Mouse (Mus musculus): Measurements from ENCODE around the gene Scaf11. TPM values are rescaled to one million over a fixed set of nuclear protein-coding genes. Genes with fewer than 3 reads are reported as not detected.

Scaf11 gene
- polyA plus RNA-seq, 1 experiment from 2014 or later = 35.6 TPM

GRCm38 (mm10) chr15:96377701-96378100 lies 82.9 kb downstream of the Scaf11 start:
- DNase-seq (no peak), ATAC-seq (no peak)
- no peaks in the 10 kb centered on the region for H3K27me3 ChIP-seq (ENCODE audit: insufficient read depth, low read length)
- H3K27ac ChIP-seq (ENCODE audit: low read depth) = no peak overlapping the region
- H3K9me3 ChIP-seq (ENCODE audit: low read length) = no peaks in the 10 kb centered on the region
- H3K4me1 ChIP-seq (ENCODE audit: insufficient read depth) = no peaks in the 10 kb centered on the region
- no peak for TF ChIP-seq EP300 (IDR thresholded peaks at IDR 0.05; ENCODE audit: low read depth)
- no peak for TF ChIP-seq CTCF (IDR thresholded peaks at IDR 0.05; ENCODE audit: low read depth)
- no peak overlapping the region for H3K9ac ChIP-seq (replicated peaks)
- peaks cover 32% of the 10 kb centered on the region for H3K36me3 ChIP-seq (replicated peaks; ENCODE audit: insufficient read depth, low read length)
- 95% methylated on average over 7 of the region's 7 CpGs for whole genome bisulfite sequencing (ENCODE audit: insufficient replicate concordance)
- no peak overlapping the region for H3K4me2 ChIP-seq (ENCODE audit: low read depth, low read length)
- no peak overlapping the region for H3K4me3 ChIP-seq (ENCODE audit: low read depth, low read length)

GRCm38 (mm10) chr15:96377263-96377662 lies 83.4 kb downstream of the Scaf11 start:
- H3K36me3 ChIP-seq (replicated peaks; ENCODE audit: insufficient read depth, low read length) = peaks cover 32% of the 10 kb centered on the region
- WGBS (ENCODE audit: insufficient replicate concordance) = 75% methylated on average over 5 of the region's 5 CpGs
- H3K4me3 ChIP-seq (ENCODE audit: low read depth, low read length) = no peak overlapping the region
- ATAC-seq = no peak
- TF ChIP-seq EP300 (IDR thresholded peaks at IDR 0.05; ENCODE audit: low read depth) (no peak), CTCF (IDR thresholded peaks at IDR 0.05; ENCODE audit: low read depth) (no peak)
- H3K27me3 ChIP-seq (ENCODE audit: insufficient read depth, low read length) = no peaks in the 10 kb centered on the region
- no peak for DNase-seq
- no peak overlapping the region for H3K9ac ChIP-seq (replicated peaks)
- no peak overlapping the region for H3K4me2 ChIP-seq (ENCODE audit: low read depth, low read length)
- H3K27ac ChIP-seq (ENCODE audit: low read depth) = no peak overlapping the region
- no peaks in the 10 kb centered on the region for H3K4me1 ChIP-seq (ENCODE audit: insufficient read depth)
- H3K9me3 ChIP-seq (ENCODE audit: low read length) = no peaks in the 10 kb centered on the region

- H3K27ac ChIP-seq (ENCODE audit: low read depth) = no peak overlapping the region
- H3K4me3 ChIP-seq (ENCODE audit: low read depth, low read length) = no peak overlapping the region
- H3K4me2 ChIP-seq (ENCODE audit: low read depth, low read length) = no peak overlapping the region
- H3K9me3 ChIP-seq (ENCODE audit: low read length) = no peaks in the 10 kb centered on the region
- no peak for TF ChIP-seq EP300 (IDR thresholded peaks at IDR 0.05; ENCODE audit: low read depth)
- no peak for TF ChIP-seq CTCF (IDR thresholded peaks at IDR 0.05; ENCODE audit: low read depth)
- ATAC-seq = no peak
- H3K27me3 ChIP-seq (ENCODE audit: insufficient read depth, low read length) = no peaks in the 10 kb centered on the region
- no peaks in the 10 kb centered on the region for H3K4me1 ChIP-seq (ENCODE audit: insufficient read depth)
- 82% methylated on average over 2 of the region's 2 CpGs for WGBS (ENCODE audit: insufficient replicate concordance)
- H3K9ac ChIP-seq (replicated peaks) = no peak overlapping the region
- H3K36me3 ChIP-seq (replicated peaks; ENCODE audit: insufficient read depth, low read length) = peaks cover 39% of the 10 kb centered on the region
- DNase-seq = no peak
Observed at GRCm38 (mm10) chr15:96376214-96376613, 84.4 kb downstream of the Scaf11 start.

- peaks cover 44% of the 10 kb centered on the region for H3K36me3 ChIP-seq (replicated peaks; ENCODE audit: insufficient read depth, low read length)
- no peaks in the 10 kb centered on the region for H3K9me3 ChIP-seq (ENCODE audit: low read length)
- no peak overlapping the region for H3K9ac ChIP-seq (replicated peaks)
- DNase-seq (peak; percentile 37), ATAC-seq (peak; percentile 73)
- no peaks in the 10 kb centered on the region for H3K27me3 ChIP-seq (ENCODE audit: insufficient read depth, low read length)
- no peak overlapping the region for H3K4me3 ChIP-seq (ENCODE audit: low read depth, low read length)
- 76% methylated on average over 5 of the region's 5 CpGs for WGBS (ENCODE audit: insufficient replicate concordance)
- no peak overlapping the region for H3K4me2 ChIP-seq (ENCODE audit: low read depth, low read length)
- no peaks in the 10 kb centered on the region for H3K4me1 ChIP-seq (ENCODE audit: insufficient read depth)
- H3K27ac ChIP-seq (ENCODE audit: low read depth) = no peak overlapping the region
- TF ChIP-seq EP300 (IDR thresholded peaks at IDR 0.05; ENCODE audit: low read depth) (no peak), CTCF (IDR thresholded peaks at IDR 0.05; ENCODE audit: low read depth) (peak; percentile 38)
Observed at GRCm38 (mm10) chr15:96373161-96373560, 87.5 kb downstream of the Scaf11 start.

- H3K4me1 ChIP-seq (ENCODE audit: insufficient read depth) = no peaks in the 10 kb centered on the region
- DNase-seq (no peak), ATAC-seq (peak; percentile 89)
- TF ChIP-seq EP300 (IDR thresholded peaks at IDR 0.05; ENCODE audit: low read depth) (no peak), CTCF (IDR thresholded peaks at IDR 0.05; ENCODE audit: low read depth) (no peak)
- no peaks in the 10 kb centered on the region for H3K9me3 ChIP-seq (ENCODE audit: low read length)
- H3K4me3 ChIP-seq (ENCODE audit: low read depth, low read length) = no peak overlapping the region
- no peaks in the 10 kb centered on the region for H3K27me3 ChIP-seq (ENCODE audit: insufficient read depth, low read length)
- no peak overlapping the region for H3K4me2 ChIP-seq (ENCODE audit: low read depth, low read length)
- H3K36me3 ChIP-seq (replicated peaks; ENCODE audit: insufficient read depth, low read length) = peaks cover 48% of the 10 kb centered on the region
- H3K9ac ChIP-seq (replicated peaks) = no peak overlapping the region
- WGBS (ENCODE audit: insufficient replicate concordance) = 83% methylated on average over 6 of the region's 6 CpGs
- no peak overlapping the region for H3K27ac ChIP-seq (ENCODE audit: low read depth)
Observed at GRCm38 (mm10) chr15:96372628-96373027, 88.0 kb downstream of the Scaf11 start.

- Histone ChIP-seq H3K9ac (replicated peaks) (no peak overlapping the region), H3K4me2 (ENCODE audit: low read depth, low read length) (no peak overlapping the region), H3K36me3 (replicated peaks; ENCODE audit: insufficient read depth, low read length) (peaks cover 55% of the 10 kb centered on the region), H3K9me3 (ENCODE audit: low read length) (no peaks in the 10 kb centered on the region), H3K4me1 (ENCODE audit: insufficient read depth) (no peaks in the 10 kb centered on the region), H3K27ac (ENCODE audit: low read depth) (no peak overlapping the region), H3K27me3 (ENCODE audit: insufficient read depth, low read length) (no peaks in the 10 kb centered on the region), H3K4me3 (ENCODE audit: low read depth, low read length) (no peak overlapping the region)
- WGBS (ENCODE audit: insufficient replicate concordance) = 92% methylated on average over 18 of the region's 18 CpGs
- no peak for DNase-seq
- TF ChIP-seq CTCF (IDR thresholded peaks at IDR 0.05; ENCODE audit: low read depth) = no peak
- TF ChIP-seq EP300 (IDR thresholded peaks at IDR 0.05; ENCODE audit: low read depth) = no peak
- ATAC-seq = no peak
Observed at GRCm38 (mm10) chr15:96371311-96371710, 89.3 kb downstream of the Scaf11 start.

Data from liver, postnatal 0 days (tissue).